Comparison of ENCODE assay signal across 8 mouse cellular contexts in genomic region chr1:177441492-177442195, GRCm38 (mm10). TPM values are rescaled to one million over a fixed set of nuclear protein-coding genes. Genes with fewer than 3 reads are reported as not detected.
A peak's percentile ranks its signal among the peaks of the same experiment; 100 is the strongest.
DNase-seq lines count a peak whose midpoint lies in the region; ATAC-seq lines count a peak whose summit lies in the region.

No protein-coding gene starts in this region.

- H3K4me2 ChIP-seq in heart, embryonic 14.5 days (ENCODE audit: low read length): peak overlapping the region; percentile 83
- H3K4me2 ChIP-seq in liver, embryonic 13.5 days: peak overlapping the region; percentile 88
- peak overlapping the region; percentile 58 for H3K4me2 ChIP-seq in stomach, embryonic 16.5 days (ENCODE audit: low read depth, low read length)

- ATAC-seq in heart, embryonic 14.5 days (ENCODE audit: insufficient number of reproducible peaks, insufficient read depth, low FRiP score, low read depth): peak; percentile 99
- ATAC-seq in liver, embryonic 13.5 days (ENCODE audit: low read depth): peak; percentile 97
- ATAC-seq in stomach, embryonic 16.5 days (ENCODE audit: insufficient read depth, low FRiP score): peak; percentile 99

- H3K4me3 ChIP-seq in brown adipose tissue, adult 24 weeks (ENCODE audit: insufficient read depth, low read depth, low read length): peak overlapping the region; percentile 82
- peak overlapping the region; percentile 72 to 82 for H3K4me3 ChIP-seq in heart, embryonic 14.5 days (ENCODE audit: control insufficient read depth in 1 of 2, insufficient read depth in 1 of 2, low read depth in 1 of 2, low read length in 2 of 2)
- H3K4me3 ChIP-seq in liver, embryonic 13.5 days (replicated peaks): peak overlapping the region; percentile 86
- peak overlapping the region; percentile 84 for H3K4me3 ChIP-seq in stomach, embryonic 16.5 days (replicated peaks; ENCODE audit: low read length)

- H3K9me3 ChIP-seq in heart, embryonic 14.5 days (ENCODE audit: control insufficient read depth, low read length): no peaks in the 10 kb centered on the region
- H3K9me3 ChIP-seq in liver, embryonic 13.5 days (replicated peaks): no peaks in the 10 kb centered on the region
- no peaks in the 10 kb centered on the region for H3K9me3 ChIP-seq in stomach, embryonic 16.5 days (replicated peaks; ENCODE audit: control insufficient read depth, low read length)

- peaks cover 4% of the 10 kb centered on the region for H3K4me1 ChIP-seq in brown adipose tissue, adult 24 weeks (ENCODE audit: control insufficient read depth, insufficient read depth, insufficient read length, low read length)
- peaks cover 5 to 28% of the 10 kb centered on the region in 2 experiments; a peak in 3 of 4 replicates for H3K4me1 ChIP-seq in heart, embryonic 14.5 days (ENCODE audit: control insufficient read depth in 2 of 2, insufficient read depth in 2 of 2, low read length in 2 of 2)
- peaks cover 35% of the 10 kb centered on the region for H3K4me1 ChIP-seq in liver, embryonic 13.5 days (replicated peaks)
- H3K4me1 ChIP-seq in stomach, embryonic 16.5 days (ENCODE audit: control insufficient read depth, insufficient read depth, low read length): peaks cover 12% of the 10 kb centered on the region

- H3K36me3 ChIP-seq in heart, embryonic 14.5 days (ENCODE audit: control insufficient read depth, insufficient read depth, low read length): no peaks in the 10 kb centered on the region
- H3K36me3 ChIP-seq in liver, embryonic 13.5 days: no peaks in the 10 kb centered on the region
- H3K36me3 ChIP-seq in stomach, embryonic 16.5 days (ENCODE audit: control insufficient read depth, insufficient read depth, low read length): no peaks in the 10 kb centered on the region

- peak overlapping the region; percentile 90 for H3K9ac ChIP-seq in heart, embryonic 14.5 days (ENCODE audit: low read length)
- peak overlapping the region; percentile 89 for H3K9ac ChIP-seq in liver, embryonic 13.5 days
- peak overlapping the region; percentile 87 for H3K9ac ChIP-seq in stomach, embryonic 16.5 days (ENCODE audit: low read length)

- peak; percentile 99 for DNase-seq in CD4-positive, CD25-positive, alpha-beta regulatory T cell, adult 2 months (ENCODE audit: low read depth, low spot score)
- peak; percentile 59 for DNase-seq in fat pad, adult 2 months (ENCODE audit: extremely low read depth, low read depth, low spot score)
- DNase-seq in kidney, postnatal 14 days: peak; percentile 98
- peak; percentile 97 for DNase-seq in liver, embryonic 13.5 days
- DNase-seq in neural tube, embryonic 10.5 days (ENCODE audit: extremely low spot score, low spot score): peak; percentile 95

- WGBS in heart, embryonic 14.5 days: under 1% methylated on average over 84 of the region's 87 CpGs
- under 1% methylated on average over 83 of the region's 87 CpGs for WGBS in liver, embryonic 13.5 days (ENCODE audit: insufficient replicate concordance)
- WGBS in stomach, embryonic 16.5 days: under 1% methylated on average over 77 of the region's 87 CpGs

- H3K27ac ChIP-seq in brown adipose tissue, adult 24 weeks (replicated peaks; ENCODE audit: low read depth, low read length): peak overlapping the region; percentile 75
- peak overlapping the region; percentile 93 to 98 for H3K27ac ChIP-seq in heart, embryonic 14.5 days (replicated peaks in 1 of 2; ENCODE audit: control insufficient read depth in 1 of 2, insufficient read depth in 1 of 2, low read depth in 2 of 2, low read length in 2 of 2)
- peak overlapping the region; percentile 95 for H3K27ac ChIP-seq in liver, embryonic 13.5 days
- peak overlapping the region; percentile 99 for H3K27ac ChIP-seq in stomach, embryonic 16.5 days (ENCODE audit: low read length)

- no peaks in the 10 kb centered on the region for H3K27me3 ChIP-seq in heart, embryonic 14.5 days (ENCODE audit: control insufficient read depth, insufficient read depth, low read length)
- no peaks in the 10 kb centered on the region for H3K27me3 ChIP-seq in liver, embryonic 13.5 days
- H3K27me3 ChIP-seq in stomach, embryonic 16.5 days (ENCODE audit: control insufficient read depth, insufficient read depth, low read length): no peaks in the 10 kb centered on the region

RNA-seq across cellular contexts. Expression of gene Zbtb18, which starts 0.5 kb away (rescaled TPM):
- 12.1 and 16.7 TPM in 2 replicates for polyA plus RNA-seq in brown adipose tissue, adult 24 weeks (2012; ENCODE audit: insufficient read depth, insufficient read length, missing spikeins)
- 2.0 and 2.5 TPM in 2 replicates for polyA plus RNA-seq in heart, embryonic 14.5 days (2014; fragmentation: Nextera tagmentation; extraction: Ambion mirVana)
- 0.41 and 0.82 TPM in 2 replicates for polyA plus RNA-seq in liver, embryonic 13.5 days (2015; fragmentation: Nextera tagmentation; extraction: Ambion mirVana)
- polyA plus RNA-seq in stomach, embryonic 16.5 days (2015; fragmentation: Nextera tagmentation; extraction: Ambion mirVana): 1.6 and 2.0 TPM in 2 replicates

Comparison
In these comparisons a context has a peak if more than half of its experiments do, and no peak if none do; other contexts are left out.
1. Peak in every context shown above with its lines: DNase-seq, ATAC-seq, H3K4me3 ChIP-seq and H3K27ac ChIP-seq.